Mouse (Mus musculus) megakaryocyte, embryonic 14.5 days (primary cell): ENCODE measurements at regions not wholly inside any gene's neighbourhood (a gene's known extent, or its start where the extent isn't known, plus 50 kb on each side); places are given as distances from the start of the nearest gene placed in this dataset.

Experiments used
- FLI1 ChIP-seq: IDR thresholded peaks from 2 replicates; pipeline ENCODE4 v1.6.1; 2012; ENCODE audit warnings: low read length, inconsistent platforms, mixed read lengths
- GATA1 ChIP-seq: IDR thresholded peaks from 3 replicates; pipeline ENCODE4 v1.6.1; 2012; ENCODE audit warnings: mixed read lengths, low read length, inconsistent platforms, borderline replicate concordance

GRCm38 (mm10) chr1:71914439-71914838 is 261.4 kb upstream of the Fn1 start:
- TF ChIP-seq GATA1 (no peak), FLI1 (no peak)
